Mouse (Mus musculus): ENCODE results near the gene Spata13.

DNA sequence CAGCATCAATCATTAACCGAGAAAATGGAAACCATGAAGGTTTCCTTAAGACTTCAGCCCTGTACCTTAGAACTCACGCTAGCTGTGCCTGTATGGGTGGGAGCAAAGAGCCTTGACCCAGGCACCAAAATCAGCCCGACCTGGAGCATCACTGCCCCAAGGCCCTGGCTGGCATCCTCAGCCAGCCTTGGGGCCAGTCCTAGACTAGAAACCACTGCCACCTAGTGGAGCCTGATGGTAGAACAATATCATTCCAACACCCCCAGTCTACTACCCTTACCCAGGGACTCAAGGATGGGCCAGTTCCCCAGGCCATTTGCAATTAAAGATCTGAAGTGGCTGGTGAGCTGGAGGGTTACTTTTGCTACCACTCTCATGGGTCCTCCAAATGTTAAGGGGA is 156.3 kb downstream of the Spata13 start:
- TF ChIP-seq EP300 (optimal IDR thresholded peaks at IDR 0.05) (no peak), CTCF (IDR thresholded peaks at IDR 0.05; ENCODE audit: low read depth) (peak; percentile 77)
